Mouse (Mus musculus): ENCODE data around the gene Fndc3a.

DNA sequence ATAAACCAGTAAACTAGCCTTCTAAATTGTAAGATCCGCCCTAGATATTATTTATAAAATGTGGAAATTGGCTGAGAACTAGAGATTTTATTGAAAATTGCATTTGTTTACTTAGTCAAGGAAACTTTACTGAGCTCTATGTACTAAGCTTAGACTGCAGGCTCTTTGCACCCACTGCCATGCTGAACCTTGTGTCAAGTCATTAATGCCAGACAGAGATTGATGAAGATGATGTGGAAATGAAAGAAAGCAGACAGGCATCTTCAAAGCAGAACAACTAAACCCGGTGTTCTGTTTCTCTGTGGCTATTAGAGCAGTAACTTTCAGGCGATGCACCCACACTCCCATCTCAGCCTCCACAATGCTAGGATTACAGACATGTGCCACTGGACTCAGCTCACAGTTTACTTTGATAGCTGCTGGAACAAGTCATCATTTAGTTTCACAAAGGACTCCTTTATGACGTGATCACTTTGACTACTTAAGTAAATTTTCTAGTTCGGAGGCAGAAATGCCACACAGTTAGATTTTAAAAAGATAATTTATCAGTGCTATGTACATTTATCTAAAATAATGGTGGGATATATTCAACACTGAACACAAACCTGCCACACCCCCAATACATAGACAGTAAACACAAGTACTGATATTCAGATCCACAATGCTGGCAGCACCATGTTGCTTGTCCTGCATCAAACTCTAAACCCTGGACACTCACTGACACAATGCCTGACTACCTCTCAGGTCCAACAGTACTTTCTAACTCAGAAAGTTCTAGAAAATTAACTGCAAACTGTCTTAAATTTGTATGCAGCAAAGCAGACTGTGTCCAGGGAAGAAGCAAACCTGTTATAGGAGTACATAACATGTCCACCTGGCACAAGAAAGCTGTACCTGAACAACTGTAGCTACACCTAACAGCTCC lies 108.2 kb downstream of the Fndc3a start:
- TF ChIP-seq CTCF (conservative IDR thresholded peaks at IDR 0.05; ENCODE audit: insufficient read depth, insufficient read length, low read depth, low read length), result no peak
- TF ChIP-seq POLR2A (IDR thresholded peaks at IDR 0.05; ENCODE audit: low read depth, low read length), result no peak
